Mouse (Mus musculus) urinary bladder, postnatal 0 days (tissue): ENCODE measurements around the gene 9330159F19Rik. TPM values are rescaled to one million over a fixed set of nuclear protein-coding genes. Genes with fewer than 3 reads are reported as not detected.

Source experiments
- polyA plus RNA-seq: library from polyadenylated mRNA; unstranded; fragments of >200 nt; fragmentation: Nextera tagmentation; extraction: Ambion mirVana; gene quantifications from 2 replicates; pipeline ENCODE4 v1.2.1, GENCODE M21; 2015

The 9330159F19Rik gene
- 3.8 and 4.5 TPM in 2 replicates for polyA plus RNA-seq

GRCm38 (mm10) chr10:29211453-29211852, at the start of gene 9330159F19Rik:
9330159F19Rik (plus strand) TSS chr10:29211606.

GRCm38 (mm10) chr10:29198642-29199041, 12.8 kb upstream of the 9330159F19Rik start, which contains the start of gene Gm49353:
Gm49353 (plus strand) TSS chr10:29198954.

Other genes with a start within 250 kb of the 9330159F19Rik start
- gene 2310057J18Rik, start 225.3 kb upstream of the 9330159F19Rik start, polyA plus RNA-seq: not detected in 2 replicates
- gene Soga3, start 67.8 kb upstream of the 9330159F19Rik start, polyA plus RNA-seq: 0.23 and 0.99 TPM in 2 replicates
- gene Gm49353, start 12.7 kb upstream of the 9330159F19Rik start, polyA plus RNA-seq: 0.67 TPM in 1 of 2 replicates, not detected in the other
- gene Echdc1, start 101.6 kb downstream of the 9330159F19Rik start, polyA plus RNA-seq: 27.9 and 39.5 TPM in 2 replicates
- gene Rnf146, start 150.8 kb downstream of the 9330159F19Rik start, polyA plus RNA-seq: 24.8 and 30.3 TPM in 2 replicates